Mouse (Mus musculus) C2C12 (cell line): Measurements from ENCODE around the gene Ptchd3.

Experiments
- CEBPB ChIP-seq: IDR thresholded peaks from one replicate; pipeline ENCODE4 v1.6.1; 2011; ENCODE audit warnings: low read depth, mild to moderate bottlenecking, control low read depth, moderate library complexity
- CTCF ChIP-seq: IDR thresholded peaks from one replicate; pipeline ENCODE4 v1.5.1; 2011; ENCODE audit not compliant: control insufficient read depth, insufficient read depth, insufficient read length
- FOSL1 ChIP-seq: IDR thresholded peaks from one replicate; pipeline ENCODE4 v1.8.0; 2011; ENCODE audit warnings: mild to moderate bottlenecking, low read length; ENCODE audit not compliant: poor library complexity, insufficient read depth, severe bottlenecking
- MAX ChIP-seq: IDR thresholded peaks from one replicate; pipeline ENCODE4 v1.6.1; 2011; ENCODE audit warnings: mild to moderate bottlenecking, control low read depth
- MYOG ChIP-seq: IDR thresholded peaks from one replicate; pipeline ENCODE4 v1.6.1; 2011; ENCODE audit not compliant: control insufficient read depth, insufficient read length; ENCODE audit errors: extremely low read depth

- TF ChIP-seq CTCF, result no peak
- TF ChIP-seq MAX, result no peak
- TF ChIP-seq FOSL1, result no peak
- TF ChIP-seq MYOG, result no peak
- no peak for TF ChIP-seq CEBPB
Observed at GRCm38 (mm10) chr11:121795978-121796377, 34.1 kb upstream of the Ptchd3 start.
